Mouse (Mus musculus): ENCODE data around the gene Tedc1.

Tedc1 gene

DNA sequence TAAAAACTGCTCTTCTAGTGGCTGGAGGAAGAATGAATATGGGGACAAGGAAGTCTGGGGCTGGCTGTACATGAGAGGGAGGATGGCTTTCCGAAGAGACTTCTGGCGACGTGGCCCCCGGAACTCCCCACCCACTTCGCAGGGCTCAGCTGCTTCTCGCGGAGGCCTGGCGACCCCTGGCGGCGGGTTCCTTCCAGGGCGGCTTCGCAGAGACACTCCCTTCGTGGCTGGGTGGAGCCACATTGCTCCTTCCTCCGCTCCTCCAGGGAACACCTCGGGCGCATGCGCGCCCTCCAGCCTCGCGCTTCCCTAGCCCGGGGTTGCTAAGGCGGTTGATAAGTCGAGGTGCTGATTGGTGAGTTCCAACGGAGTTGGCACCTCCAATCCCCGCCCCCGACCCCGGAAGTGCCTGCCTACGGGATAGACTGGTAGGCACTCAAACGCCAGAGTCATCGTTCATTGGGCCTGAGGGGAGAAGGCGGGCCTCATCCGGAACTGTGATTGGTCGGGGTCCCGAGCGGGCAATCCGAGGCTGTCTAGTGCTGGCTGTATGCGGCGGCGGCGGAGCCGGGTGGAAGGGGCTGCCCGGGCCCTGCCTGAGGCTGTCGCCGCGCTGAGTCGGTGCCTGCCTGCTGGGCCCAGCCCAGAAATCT lies at the start of gene Tedc1:
TSS of gene Tedc1 (plus strand) at position 535 of the 653 bp plus-strand sequence.
- peak; percentile 98 for DNase-seq (ENCODE audit: low spot score)

- no peak for DNase-seq (ENCODE audit: low spot score)
Measured at GRCm38 (mm10) chr12:113107431-113108124, 48.6 kb upstream of the Tedc1 start.

- no peak for DNase-seq (ENCODE audit: low spot score)
Measured at GRCm38 (mm10) chr12:113108528-113109283, 47.5 kb upstream of the Tedc1 start.

- no peak for DNase-seq (ENCODE audit: low spot score)
Measured at GRCm38 (mm10) chr12:113109801-113110200, 46.4 kb upstream of the Tedc1 start.

DNA sequence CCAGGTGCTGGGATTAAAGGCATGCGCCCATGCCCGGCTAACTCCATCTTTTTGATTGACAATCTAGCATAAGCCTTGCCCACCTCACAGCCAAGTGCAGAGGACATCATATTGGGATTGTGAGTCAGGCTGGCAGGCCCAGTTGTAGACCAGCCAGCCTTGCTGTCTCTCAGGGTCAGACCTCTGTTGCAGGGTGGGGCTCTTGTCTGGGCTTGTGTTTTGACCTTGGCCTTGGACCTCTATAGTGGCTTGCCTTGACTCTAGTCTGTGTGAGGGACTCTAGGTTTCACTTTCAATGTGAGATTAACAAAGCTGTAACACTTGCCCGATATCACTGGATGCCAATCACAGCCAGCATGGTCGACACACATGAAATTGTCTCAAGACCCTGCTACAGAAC lies 42.1 kb upstream of the Tedc1 start:
- no peak for DNase-seq (ENCODE audit: low spot score)

DNA sequence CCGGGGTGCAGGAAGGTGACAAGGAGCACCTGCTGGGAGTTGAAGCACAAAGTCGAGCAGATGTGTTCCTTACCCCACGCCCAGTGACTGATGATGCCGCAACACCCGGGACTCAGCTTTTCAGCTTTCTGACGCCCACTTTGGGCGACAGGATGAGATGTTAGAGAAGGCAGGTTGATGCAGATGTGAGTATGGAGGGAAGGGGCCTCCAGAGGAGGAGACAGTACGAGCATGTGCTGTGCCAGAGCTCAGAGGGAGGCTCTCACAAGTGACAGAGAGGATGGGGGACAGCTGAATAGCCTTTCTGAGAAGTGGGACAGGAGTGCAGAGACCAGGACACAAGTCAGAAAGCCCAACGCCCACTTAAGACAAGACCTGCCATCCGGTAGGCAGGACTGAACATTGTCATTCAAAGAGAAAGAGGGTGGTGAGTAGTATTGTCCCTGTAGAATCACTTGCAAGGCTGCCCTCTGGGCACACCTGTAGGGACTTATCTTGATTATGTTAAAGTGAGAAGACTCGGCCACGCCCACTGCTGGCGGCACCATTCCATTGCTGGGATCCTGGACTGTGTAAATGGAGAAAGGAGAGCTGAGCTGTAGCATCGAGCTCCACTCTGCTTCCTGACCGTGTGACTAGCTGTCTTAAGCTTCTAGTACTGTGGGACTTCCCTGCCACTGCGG lies 41.2 kb upstream of the Tedc1 start:
- no peak for DNase-seq (ENCODE audit: low spot score)

DNA sequence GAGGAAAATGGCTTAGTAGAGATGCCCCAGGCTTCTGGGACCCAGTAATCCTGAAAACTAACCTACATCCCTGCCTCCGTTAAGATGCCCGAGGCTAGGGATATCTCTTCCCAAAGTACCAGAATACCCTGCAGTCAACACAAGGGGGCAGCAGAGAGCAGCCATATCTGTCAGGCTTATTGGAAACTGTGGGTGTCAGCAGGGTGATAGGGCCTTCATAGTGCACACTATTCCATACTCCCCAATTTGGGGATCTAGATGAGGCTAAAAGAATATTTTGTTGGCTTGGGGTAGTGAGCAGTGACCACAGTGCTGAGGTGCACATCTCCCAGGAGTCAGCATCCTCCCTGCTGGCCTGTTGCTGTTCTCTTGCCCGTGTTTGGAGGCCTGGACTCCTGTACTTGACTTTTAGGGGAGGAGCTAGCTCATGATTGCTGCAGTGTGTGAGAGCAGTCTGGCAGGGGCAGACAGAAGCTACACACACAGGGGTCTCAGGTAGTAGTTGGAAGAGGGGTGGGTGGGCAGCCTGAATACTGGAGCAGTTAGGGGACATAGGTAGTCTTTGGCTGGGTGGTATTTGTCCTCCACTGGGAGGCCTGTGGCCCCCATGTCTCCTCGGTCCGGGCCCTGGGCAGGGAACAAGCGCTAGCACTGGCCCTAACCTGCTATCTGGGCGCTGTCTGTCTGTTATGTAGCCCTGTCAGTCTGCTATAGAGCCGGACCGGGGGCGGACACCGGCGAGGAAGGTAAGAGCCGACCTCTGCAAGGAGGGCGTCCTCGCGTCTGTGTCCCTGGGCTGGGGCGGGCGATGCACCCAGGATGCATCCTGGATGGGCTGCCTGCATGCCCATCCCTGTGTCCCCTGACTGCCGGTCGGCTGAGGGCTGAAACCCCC lies 36.5 kb upstream of the Tedc1 start:
- DNase-seq (ENCODE audit: low spot score), result peak; percentile 75

GRCm38 (mm10) chr12:113124726-113125125 lies 31.5 kb upstream of the Tedc1 start:
- no peak for DNase-seq (ENCODE audit: low spot score)

DNA sequence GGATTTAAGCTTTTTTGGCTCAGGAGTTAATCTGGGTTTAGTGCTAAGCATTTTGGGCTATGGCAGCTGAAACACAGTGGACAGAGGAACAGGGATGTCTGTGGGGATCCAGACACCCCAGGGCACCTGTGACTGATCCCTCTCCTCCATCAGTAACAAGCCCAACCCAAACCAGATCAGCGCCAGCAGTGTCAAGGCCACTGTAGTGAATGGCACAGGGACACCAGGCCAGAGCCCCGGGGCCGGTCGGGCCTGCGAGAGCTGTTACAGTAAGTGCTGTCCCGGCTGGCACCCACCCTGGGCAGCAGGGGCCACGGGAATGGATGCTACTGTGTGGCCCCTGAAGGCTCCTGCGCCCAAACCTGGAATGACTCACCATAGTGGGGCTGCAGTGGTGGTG lies 25.5 kb upstream of the Tedc1 start:
- DNase-seq (ENCODE audit: low spot score), result no peak

GRCm38 (mm10) chr12:113131601-113132000 lies 24.6 kb upstream of the Tedc1 start:
- no peak for DNase-seq (ENCODE audit: low spot score)

GRCm38 (mm10) chr12:113132567-113132966 lies 23.7 kb upstream of the Tedc1 start:
- DNase-seq (ENCODE audit: low spot score), result no peak

DNA sequence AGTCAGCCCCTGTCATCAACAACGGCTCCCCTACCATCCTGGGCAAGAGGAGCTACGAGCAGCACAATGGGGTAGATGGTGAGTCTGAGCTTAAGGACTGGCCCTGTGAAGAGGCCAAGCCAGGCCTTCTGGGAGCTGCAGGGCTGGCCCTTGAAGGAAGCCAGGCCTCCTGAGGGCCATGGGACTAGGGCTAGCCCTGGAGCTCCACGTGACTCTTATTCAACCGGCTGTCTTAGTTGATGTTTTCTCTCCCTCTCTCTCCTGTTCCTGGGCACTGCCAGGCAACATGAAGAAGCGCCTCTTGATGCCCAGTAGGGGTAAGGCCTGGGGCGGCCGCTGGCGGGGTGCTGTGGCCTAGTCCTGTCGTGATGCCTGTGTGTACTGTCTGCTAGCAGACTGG lies 23.0 kb upstream of the Tedc1 start:
- no peak for DNase-seq (ENCODE audit: low spot score)

- DNase-seq (ENCODE audit: low spot score), result no peak
Measured at GRCm38 (mm10) chr12:113133861-113134403, 22.3 kb upstream of the Tedc1 start.

DNA sequence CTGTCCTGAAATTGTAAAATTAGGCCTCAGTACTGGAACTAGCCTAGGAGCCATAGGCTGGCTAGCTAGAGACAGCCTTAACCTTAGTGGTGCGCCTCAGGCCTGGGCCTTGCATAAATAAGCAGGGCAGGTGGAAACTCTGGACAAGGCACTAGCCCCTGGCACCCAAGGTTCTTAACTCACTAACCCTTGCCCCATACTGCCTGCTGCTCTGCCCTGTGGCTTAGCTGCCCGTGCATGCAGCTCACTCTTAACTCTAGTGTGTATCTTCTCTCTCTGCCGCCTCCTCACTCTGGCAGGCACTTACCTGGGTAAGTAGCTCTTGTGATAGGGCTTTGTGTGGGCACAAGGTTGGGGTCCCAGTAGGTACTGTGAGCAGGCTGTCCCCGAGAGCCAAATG lies 21.7 kb upstream of the Tedc1 start:
- DNase-seq (ENCODE audit: low spot score), result no peak

- DNase-seq (ENCODE audit: low spot score), result no peak
Measured at GRCm38 (mm10) chr12:113135401-113135800, 20.8 kb upstream of the Tedc1 start.

- no peak for DNase-seq (ENCODE audit: low spot score)
Measured at GRCm38 (mm10) chr12:113136492-113137020, 19.7 kb upstream of the Tedc1 start.

DNA sequence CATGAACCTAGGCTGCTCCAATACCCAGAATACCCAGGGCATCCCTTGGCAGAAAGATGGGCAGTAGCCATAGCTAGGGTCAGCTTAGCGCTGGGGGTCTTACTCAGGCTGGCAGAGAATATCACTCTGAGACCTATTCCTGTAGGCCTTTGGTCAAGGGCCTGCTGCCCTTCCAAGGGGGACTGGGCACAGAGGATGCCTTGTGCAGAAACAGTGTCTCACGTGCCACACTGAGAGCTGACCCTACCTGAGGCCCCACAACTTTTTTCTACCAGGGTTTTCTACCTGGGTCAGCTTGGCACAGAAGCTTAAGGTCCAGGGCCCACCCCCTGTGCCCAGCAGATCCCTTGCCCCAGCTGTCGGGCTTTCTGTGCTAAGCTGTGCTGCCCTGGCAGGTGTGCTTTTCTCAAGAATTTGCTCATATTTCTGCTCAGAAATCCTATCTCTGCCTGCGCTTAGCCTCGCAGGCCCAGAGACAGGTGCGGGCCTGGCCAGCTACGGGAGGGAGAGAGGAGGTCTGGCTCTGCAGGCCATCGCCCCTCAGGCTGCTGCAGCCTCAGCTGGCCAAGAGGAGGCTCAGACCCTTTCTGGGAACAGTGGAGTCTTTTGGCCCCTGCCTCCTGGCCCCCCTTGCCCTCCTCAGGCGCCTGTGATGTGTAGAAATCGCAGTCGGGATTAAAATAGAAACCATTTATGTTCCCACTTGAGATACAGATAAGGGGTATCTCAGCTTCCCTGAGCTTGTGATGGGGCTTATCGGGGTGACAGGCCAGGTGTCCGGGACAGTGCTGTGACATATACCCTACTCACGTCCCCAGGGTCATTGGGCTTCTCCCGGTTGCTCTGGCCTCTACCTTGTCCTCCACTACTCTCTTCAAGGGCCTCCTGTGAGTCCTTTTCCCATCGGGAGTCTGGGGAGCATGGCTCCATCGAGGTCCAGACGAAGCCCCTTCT lies 18.7 kb upstream of the Tedc1 start:
- no peak for DNase-seq (ENCODE audit: low spot score)

DNA sequence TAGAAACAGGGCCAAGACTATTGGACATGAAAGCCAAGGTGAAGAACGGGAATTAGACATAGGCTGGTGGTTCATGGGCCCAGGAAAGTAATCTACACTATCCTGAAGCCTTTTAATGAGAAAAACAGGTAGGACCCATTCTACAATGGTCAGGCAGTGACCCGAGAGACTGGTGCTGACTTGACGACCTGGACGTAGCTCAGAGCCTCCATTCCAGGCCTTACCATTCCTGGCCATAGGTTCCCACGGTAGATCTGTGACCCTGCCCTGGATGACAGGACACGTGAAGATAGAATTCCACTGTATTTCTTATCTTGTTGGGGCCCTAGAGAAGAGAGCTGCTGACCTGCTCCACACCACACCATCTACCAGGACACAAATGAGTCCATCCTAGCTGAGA lies 17.9 kb upstream of the Tedc1 start:
- no peak for DNase-seq (ENCODE audit: low spot score)
